Mouse (Mus musculus) heart, embryonic 10.5 days (tissue): ENCODE measurements around the gene Pla2g4f. TPM values are rescaled to one million over a fixed set of nuclear protein-coding genes. Genes with fewer than 3 reads are reported as not detected.

Experiments used
- DNase-seq: peaks from one replicate; pipeline ENCODE4 v3.0.0-alpha.2; 2017; ENCODE audit warnings: low spot score
- H3K27ac ChIP-seq: fragments of 300-500 bp; sonication (generic); 2 replicates; pipeline ENCODE4 v1.5.1; 2016; ENCODE audit warnings: mild to moderate bottlenecking
- H3K27me3 ChIP-seq: fragments of 300-500 bp; sonication (generic); 2 replicates; pipeline ENCODE4 v1.6.1; 2016; ENCODE audit warnings: mild to moderate bottlenecking; ENCODE audit not compliant: poor library complexity, insufficient read depth, severe bottlenecking
- H3K36me3 ChIP-seq: fragments of 300-500 bp; sonication (generic); 2 replicates; pipeline ENCODE4 v1.6.1; 2016; ENCODE audit warnings: mild to moderate bottlenecking, moderate library complexity
- H3K4me1 ChIP-seq: fragments of 300-500 bp; sonication (generic); 2 replicates; pipeline ENCODE4 v1.6.1; 2016; ENCODE audit warnings: mild to moderate bottlenecking
- H3K4me3 ChIP-seq: fragments of 300-500 bp; sonication (generic); 2 replicates; pipeline ENCODE4 v1.5.1; 2016; ENCODE audit warnings: mild to moderate bottlenecking, moderate library complexity
- H3K9me3 ChIP-seq: fragments of 300-500 bp; sonication (generic); 2 replicates; pipeline ENCODE4 v1.6.1; 2016; ENCODE audit warnings: mild to moderate bottlenecking, moderate library complexity
- whole genome bisulfite sequencing: fragments of 180-500 bp; shearing (Covaris S2); methylation state at CpG from one replicate; pipeline ENCODE4 v1.1.7; 2016; 5-methylcytosine and 5-hydroxymethylcytosine counted together
- polyA plus RNA-seq: library from polyadenylated mRNA; unstranded; fragments of >200 nt; fragmentation: Nextera tagmentation; extraction: Ambion mirVana; gene quantifications from 2 replicates; pipeline ENCODE4 v1.2.1, GENCODE M21; 2016

Pla2g4f gene
- 0.05 TPM in 1 of 2 replicates, not detected in the other for polyA plus RNA-seq

DNA sequence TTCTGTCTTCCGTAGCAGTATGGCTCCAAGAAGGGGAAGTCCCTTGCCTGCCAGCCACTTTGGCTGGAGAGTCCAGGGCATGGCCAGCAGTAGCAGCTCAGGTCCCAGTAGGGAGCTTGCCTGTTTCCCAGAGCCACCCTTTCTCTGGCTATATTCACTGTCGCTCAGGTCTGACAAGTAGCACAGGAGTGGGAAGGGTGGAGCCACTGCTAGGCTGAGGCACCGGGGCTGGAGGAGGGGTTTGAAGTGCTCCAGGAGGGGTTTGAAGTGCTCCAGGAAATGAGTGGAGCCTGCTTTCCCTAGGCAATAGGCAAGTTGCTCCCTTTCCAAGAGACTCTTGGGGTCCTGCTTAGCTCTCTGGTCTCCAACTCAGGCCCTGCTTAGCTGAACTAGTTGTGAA lies at the start of gene Pla2g4f:
TSS of gene Pla2g4f (minus strand) at position 190 of the 400 bp plus-strand sequence.
- Histone ChIP-seq H3K27ac (0 out of 2 replicates have a peak within 1 kb of the TSS, but pooled peaks have one; percentile 36), H3K9me3 (no peaks in the 10 kb centered on the region), H3K27me3 (no peaks in the 10 kb centered on the region), H3K36me3 (peaks cover 28% of the 10 kb centered on the region), H3K4me3 (no peak within 1 kb of the TSS), H3K4me1 (peaks cover 4% of the 10 kb centered on the region)
- 43% methylated on average over 3 of the region's 3 CpGs for WGBS
- DNase-seq: no peak

DNA sequence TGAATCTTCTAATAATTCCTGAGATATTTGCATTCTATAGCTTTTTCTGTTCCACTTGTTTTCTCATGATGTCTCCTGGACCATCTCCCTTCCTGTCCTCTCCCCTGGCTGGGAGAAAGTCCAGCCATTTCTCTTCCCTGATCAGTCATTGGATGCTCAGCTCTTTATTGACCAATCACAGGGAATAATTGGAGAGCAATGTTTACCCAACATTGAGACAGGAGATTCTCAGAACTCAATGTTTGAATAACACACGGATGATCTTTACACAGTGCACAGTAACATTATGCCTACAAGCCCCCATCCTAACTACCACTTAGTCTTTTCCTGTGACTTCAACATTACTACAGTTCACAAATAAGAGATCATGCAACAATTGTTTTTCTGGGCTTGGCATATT lies 46.5 kb upstream of the Pla2g4f start:
- WGBS: 89% methylated on average over 1 of the region's 1 CpGs
- H3K4me3 ChIP-seq: no peak overlapping the region
- no peaks in the 10 kb centered on the region for H3K27me3 ChIP-seq
- H3K27ac ChIP-seq: no peak overlapping the region
- no peaks in the 10 kb centered on the region for H3K4me1 ChIP-seq
- no peak for DNase-seq
- peaks cover 69% of the 10 kb centered on the region for H3K36me3 ChIP-seq
- no peaks in the 10 kb centered on the region for H3K9me3 ChIP-seq

DNA sequence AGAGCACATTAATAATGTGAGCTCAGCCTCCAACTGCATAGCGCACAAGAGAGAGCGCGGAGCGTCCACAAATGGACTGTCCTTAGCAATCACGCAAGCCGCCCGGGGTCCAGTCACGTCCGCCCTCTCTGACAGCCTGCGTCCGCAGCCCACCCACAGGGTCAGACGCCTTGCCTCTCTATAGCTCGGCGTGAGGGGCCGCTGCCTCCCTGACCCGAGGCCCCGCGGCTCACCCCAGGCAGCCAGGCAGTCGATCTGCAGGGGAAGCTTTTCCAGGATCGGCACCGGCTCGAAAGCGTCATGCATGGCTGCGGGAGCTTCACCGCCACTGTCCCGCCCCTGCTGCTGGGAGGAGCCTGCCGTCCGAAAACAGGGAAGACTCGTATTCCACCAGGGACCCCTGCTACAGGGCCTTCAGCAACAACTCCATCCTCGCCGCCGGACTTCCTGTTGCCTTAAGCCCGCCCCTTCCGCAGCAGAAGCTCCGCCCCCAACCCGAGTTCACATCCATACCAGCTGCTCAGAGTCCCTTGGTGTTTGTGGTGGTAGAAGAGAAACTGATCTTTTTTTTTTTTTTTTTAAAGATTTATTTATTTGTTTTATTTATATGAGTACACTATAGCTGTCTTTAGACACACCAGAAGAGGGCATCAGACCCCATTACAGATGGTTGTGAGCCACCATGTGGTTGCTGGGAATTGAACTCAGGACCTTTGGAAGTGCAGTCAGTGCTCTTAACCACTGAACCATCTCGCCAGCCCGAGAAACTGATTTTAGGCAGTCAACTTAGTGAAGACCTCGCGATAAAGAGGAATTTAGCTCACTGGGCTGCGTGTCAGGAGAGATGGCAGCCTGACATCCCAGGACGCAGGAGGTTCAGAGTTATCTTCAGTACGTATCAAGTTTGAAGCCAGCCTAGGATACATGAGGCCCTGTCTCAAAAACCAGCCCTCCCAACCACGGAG lies 39.0 kb upstream of the Pla2g4f start, which contains the start of gene Vps39:
TSS of gene Vps39 (minus strand) at position 456 of the 965 bp plus-strand sequence.
- peaks cover 47% of the 10 kb centered on the region for H3K36me3 ChIP-seq
- no peaks in the 10 kb centered on the region for H3K9me3 ChIP-seq
- peak within 1 kb of the TSS; percentile 96 for H3K4me3 ChIP-seq
- WGBS: 10% methylated on average over 44 of the region's 44 CpGs
- H3K27me3 ChIP-seq: no peaks in the 10 kb centered on the region
- H3K4me1 ChIP-seq: peaks cover 16% of the 10 kb centered on the region
- peak within 1 kb of the TSS; percentile 91 for H3K27ac ChIP-seq
- DNase-seq: peak; percentile 95

DNA sequence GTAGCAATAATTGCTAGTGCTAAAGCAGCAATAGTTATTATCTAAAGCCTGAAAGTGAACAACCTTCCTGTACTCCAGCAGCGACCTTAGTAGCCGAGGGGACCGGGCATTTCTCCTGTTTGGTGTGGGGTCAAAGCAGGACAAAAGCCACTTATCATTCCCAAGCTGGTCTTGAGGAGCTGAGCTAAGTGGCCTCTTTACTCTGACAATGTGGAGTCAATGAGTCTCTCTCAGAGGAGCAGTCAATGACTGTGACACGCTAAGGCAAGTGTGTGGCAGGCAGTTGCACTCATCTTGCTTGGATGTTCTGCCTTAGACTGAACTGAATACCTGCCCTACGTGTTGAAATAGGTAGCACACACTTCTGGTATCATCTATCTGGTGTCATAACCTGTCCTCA lies 37.4 kb upstream of the Pla2g4f start:
- DNase-seq: no peak
- Histone ChIP-seq H3K4me3 (no peak overlapping the region), H3K27me3 (no peaks in the 10 kb centered on the region), H3K36me3 (peaks cover 53% of the 10 kb centered on the region), H3K27ac (no peak overlapping the region), H3K9me3 (no peaks in the 10 kb centered on the region), H3K4me1 (peaks cover 16% of the 10 kb centered on the region)
- 50% methylated on average over 5 of the region's 5 CpGs for WGBS

DNA sequence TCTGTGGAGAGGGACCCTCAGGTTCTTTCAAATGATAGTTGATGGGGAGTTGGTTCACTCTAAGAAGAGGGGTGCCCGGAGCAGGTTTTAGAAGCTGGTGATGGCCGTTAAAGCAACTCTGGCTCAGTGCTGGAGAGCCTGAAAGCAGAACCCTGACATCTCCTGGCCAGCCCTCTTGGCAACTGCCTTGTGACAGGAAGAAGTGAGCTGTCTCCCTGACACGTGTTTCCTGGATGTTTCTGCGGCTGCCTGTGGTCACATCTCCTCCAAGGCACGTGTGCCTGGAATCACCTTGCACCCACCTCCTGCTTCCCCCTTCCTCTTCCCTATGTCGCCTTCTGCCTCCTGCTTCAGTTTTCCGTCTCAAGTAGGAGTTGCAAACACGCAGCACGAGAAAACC lies 34.2 kb upstream of the Pla2g4f start:
- no peaks in the 10 kb centered on the region for H3K9me3 ChIP-seq
- H3K4me3 ChIP-seq: no peak overlapping the region
- peaks cover 16% of the 10 kb centered on the region for H3K4me1 ChIP-seq
- H3K27ac ChIP-seq: no peak overlapping the region
- no peak for DNase-seq
- WGBS: 68% methylated on average over 9 of the region's 9 CpGs
- H3K36me3 ChIP-seq: peaks cover 61% of the 10 kb centered on the region
- no peaks in the 10 kb centered on the region for H3K27me3 ChIP-seq

DNA sequence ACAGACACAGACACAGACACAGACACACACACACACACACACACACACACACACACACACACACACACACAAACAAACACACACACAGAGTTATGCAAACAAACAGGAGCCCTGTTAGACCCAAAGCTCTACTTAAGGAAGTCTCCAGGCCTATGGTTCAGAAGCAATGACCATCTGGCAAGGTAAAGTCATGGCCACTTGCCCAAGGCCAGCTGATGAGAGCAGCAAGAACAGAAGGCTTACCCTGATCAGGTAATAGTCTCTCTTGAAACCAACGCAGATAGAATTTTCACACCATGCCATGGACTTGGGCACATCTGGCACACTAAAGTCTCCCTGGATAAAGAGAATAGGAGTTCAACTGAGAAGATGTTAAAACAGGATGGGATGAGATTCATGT lies 27.8 kb upstream of the Pla2g4f start:
- Histone ChIP-seq H3K9me3 (no peaks in the 10 kb centered on the region), H3K27ac (no peak overlapping the region), H3K27me3 (no peaks in the 10 kb centered on the region), H3K36me3 (peaks cover 89% of the 10 kb centered on the region), H3K4me3 (no peak overlapping the region), H3K4me1 (no peaks in the 10 kb centered on the region)
- no peak for DNase-seq
- WGBS: 97% methylated on average over 1 of the region's 1 CpGs

DNA sequence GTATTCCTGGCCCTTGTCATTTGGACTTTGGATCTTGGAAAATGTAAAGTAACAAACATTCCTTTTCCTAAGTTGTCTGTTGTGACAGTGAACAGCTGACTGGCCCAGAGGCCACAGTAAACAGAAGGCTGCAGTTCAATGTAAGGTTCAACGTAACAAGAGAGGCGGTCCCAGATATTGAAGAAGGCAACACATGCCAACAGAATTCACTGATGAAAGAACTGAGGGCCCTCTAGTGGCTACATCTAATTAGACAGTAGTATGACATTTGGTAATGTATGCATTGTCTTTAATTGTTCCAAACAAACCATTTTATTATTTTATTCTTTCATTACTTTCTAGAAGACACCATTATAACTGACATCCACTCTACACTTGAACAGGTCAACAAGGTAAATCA lies 23.9 kb upstream of the Pla2g4f start:
- Histone ChIP-seq H3K4me1 (no peaks in the 10 kb centered on the region), H3K9me3 (no peaks in the 10 kb centered on the region), H3K27ac (no peak overlapping the region), H3K4me3 (no peak overlapping the region), H3K27me3 (no peaks in the 10 kb centered on the region), H3K36me3 (peaks cover 74% of the 10 kb centered on the region)
- DNase-seq: no peak
- 74% methylated on average over 2 of the region's 2 CpGs for WGBS

DNA sequence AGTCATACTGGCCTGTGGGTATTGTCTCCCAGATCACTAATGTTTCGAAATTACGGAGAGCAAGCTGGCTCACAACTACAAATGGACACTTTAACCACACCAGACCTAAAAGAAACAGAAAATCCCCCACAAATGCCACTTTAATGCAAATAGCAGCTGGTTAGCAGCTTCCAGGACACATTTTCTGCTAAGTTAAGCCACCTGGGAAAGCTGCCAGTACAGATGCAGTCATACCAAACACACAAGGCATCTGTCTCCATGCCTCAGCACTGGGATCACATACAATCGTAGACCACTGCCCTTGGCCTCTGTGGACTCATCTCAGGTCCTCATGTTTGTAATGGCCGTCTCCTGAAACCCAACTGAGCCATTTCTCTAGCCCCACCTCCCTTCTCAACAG lies 17.6 kb upstream of the Pla2g4f start:
- peaks cover 75% of the 10 kb centered on the region for H3K36me3 ChIP-seq
- H3K27ac ChIP-seq: no peak overlapping the region
- no peaks in the 10 kb centered on the region for H3K9me3 ChIP-seq
- H3K4me3 ChIP-seq: no peak overlapping the region
- no peak for DNase-seq
- H3K27me3 ChIP-seq: no peaks in the 10 kb centered on the region
- H3K4me1 ChIP-seq: no peaks in the 10 kb centered on the region
- 90% methylated on average over 4 of the region's 4 CpGs for WGBS

DNA sequence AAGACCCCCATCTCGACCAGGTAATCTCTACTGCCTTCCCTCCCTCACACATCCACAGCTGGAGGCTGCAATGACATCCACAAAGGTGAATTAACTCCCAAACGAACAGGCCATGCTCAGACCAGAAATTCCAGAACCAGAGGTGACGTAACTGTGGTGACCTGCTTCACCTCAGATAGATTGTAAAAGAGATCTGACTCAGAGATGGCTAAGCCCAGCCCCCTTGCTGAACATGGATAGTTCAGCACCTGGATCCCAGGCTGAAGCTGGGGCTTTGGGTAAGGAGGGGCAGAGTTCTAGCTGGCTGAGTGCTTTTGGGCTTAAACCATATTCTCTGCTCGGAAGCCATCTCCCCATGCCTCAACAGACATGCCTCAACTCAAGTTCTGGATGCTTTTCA lies 1.1 kb upstream of the Pla2g4f start:
- WGBS: 74% methylated on average over 4 of the region's 4 CpGs
- Histone ChIP-seq H3K4me1 (peaks cover 4% of the 10 kb centered on the region), H3K27ac (no peak overlapping the region), H3K4me3 (no peak overlapping the region), H3K27me3 (no peaks in the 10 kb centered on the region), H3K36me3 (peaks cover 36% of the 10 kb centered on the region), H3K9me3 (no peaks in the 10 kb centered on the region)
- no peak for DNase-seq

DNA sequence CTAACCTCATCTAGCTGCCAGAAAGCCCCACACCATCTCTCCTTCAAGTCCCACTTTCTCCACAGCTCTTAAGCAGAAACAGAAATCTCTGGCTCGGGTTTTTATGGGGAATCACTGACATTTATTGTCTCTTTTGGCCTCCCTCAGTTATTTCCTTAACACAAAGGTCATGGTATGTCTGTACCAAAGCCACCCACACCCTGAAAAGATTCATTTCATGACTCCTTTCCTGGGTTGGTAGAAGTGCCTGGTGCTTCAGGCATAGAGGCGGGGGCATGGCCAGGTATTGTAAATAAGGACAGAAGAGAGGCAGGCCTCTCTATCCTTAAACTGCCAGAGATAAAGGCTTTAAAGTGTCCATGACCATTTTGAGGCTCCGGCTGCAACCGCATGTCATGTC lies 522 bp upstream of the Pla2g4f start:
- Histone ChIP-seq H3K9me3 (no peaks in the 10 kb centered on the region), H3K4me1 (peaks cover 4% of the 10 kb centered on the region), H3K27ac (no peak overlapping the region), H3K4me3 (no peak overlapping the region), H3K36me3 (peaks cover 33% of the 10 kb centered on the region), H3K27me3 (no peaks in the 10 kb centered on the region)
- 83% methylated on average over 4 of the region's 4 CpGs for WGBS
- no peak for DNase-seq

DNA sequence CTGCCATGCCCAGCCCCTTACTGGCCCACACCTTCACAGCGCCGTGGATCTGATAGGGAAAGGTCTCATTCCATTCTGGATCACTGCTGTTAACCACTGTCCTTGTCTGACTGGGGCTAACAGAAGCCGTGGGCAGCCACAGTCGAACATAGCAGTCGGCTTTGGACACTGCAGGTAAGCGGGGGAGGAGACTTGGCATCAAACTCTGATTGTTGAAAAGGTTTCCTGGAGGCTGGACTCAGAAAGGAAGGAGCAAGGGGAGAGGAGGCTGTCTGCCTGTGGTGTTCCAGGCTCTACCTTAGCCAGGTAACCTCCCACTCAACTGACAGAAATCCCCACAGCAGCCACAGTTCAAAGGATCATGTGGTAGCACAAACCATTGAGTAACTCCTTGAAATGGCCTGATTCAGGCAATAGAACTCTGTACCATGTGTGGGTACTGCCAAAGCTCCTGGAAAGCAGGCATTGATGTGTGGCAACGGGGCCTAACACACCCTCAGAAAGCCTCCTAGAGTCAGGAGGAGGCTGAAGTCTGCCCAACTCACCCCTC lies 1.6 kb downstream of the Pla2g4f start:
- H3K4me1 ChIP-seq: peaks cover 4% of the 10 kb centered on the region
- 84% methylated on average over 7 of the region's 7 CpGs for WGBS
- no peak for DNase-seq
- no peak overlapping the region for H3K4me3 ChIP-seq
- H3K36me3 ChIP-seq: peaks cover 11% of the 10 kb centered on the region
- no peaks in the 10 kb centered on the region for H3K9me3 ChIP-seq
- H3K27me3 ChIP-seq: no peaks in the 10 kb centered on the region
- no peak overlapping the region for H3K27ac ChIP-seq

DNA sequence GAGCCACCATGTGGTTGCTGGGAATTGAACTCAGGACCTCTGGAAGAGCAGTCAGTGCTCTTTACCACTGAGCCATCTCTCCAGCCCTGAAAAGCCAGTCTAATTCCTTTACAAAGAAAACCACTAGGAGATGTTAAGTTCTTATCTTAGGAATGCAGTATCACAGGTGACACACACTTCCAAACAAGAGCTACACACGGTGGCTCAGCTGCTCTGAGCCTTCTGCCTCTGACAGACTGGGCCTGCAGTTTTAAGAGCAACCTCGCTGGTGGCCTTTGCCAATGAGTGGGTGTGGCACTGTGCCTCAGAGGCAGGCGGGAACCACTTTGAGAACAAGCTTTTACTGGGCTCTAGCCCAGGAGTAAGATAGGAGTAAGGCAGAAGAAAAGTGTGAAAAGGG lies 9.9 kb downstream of the Pla2g4f start:
- Histone ChIP-seq H3K4me3 (no peak overlapping the region), H3K27me3 (peaks cover 5% of the 10 kb centered on the region; the same call in 1 of the 2 replicates), H3K36me3 (no peaks in the 10 kb centered on the region), H3K9me3 (no peaks in the 10 kb centered on the region), H3K27ac (no peak overlapping the region), H3K4me1 (peaks cover 6% of the 10 kb centered on the region; the same call in 1 of the 2 replicates)
- 14% methylated on average over 3 of the region's 3 CpGs for WGBS
- no peak for DNase-seq

DNA sequence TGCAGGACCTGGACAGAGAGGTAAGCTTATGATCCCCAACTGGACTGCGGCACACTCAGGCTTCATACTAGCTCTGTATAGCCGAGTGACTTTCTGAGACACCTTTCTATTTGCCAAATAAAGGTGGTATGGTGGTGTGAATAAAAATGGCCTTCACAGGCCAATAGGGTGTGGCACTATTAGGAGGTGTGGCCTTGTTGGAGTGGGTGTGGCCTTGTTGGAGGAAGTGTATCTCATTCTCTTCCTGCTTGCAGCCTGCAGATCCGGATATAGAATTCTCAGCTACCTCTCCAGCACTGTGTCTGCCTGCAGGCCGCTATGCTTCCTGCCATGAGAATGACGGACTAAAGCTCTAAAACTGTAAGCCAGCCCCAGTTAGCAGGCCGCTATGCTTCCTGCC lies 12.9 kb downstream of the Pla2g4f start:
- Histone ChIP-seq H3K9me3 (no peaks in the 10 kb centered on the region), H3K27me3 (peaks cover 5% of the 10 kb centered on the region; the same call in 1 of the 2 replicates), H3K4me3 (no peak overlapping the region), H3K36me3 (no peaks in the 10 kb centered on the region), H3K4me1 (peaks cover 6% of the 10 kb centered on the region; the same call in 1 of the 2 replicates), H3K27ac (no peak overlapping the region)
- DNase-seq: no peak
- 82% methylated on average over 6 of the region's 6 CpGs for WGBS
